Mouse (Mus musculus) CH12.LX (cell line): ENCODE measurements around the gene Slc9a9. TPM values are rescaled to one million over a fixed set of nuclear protein-coding genes. Genes with fewer than 3 reads are reported as not detected.

Experiments
- DNase-seq: peaks from one replicate; pipeline ENCODE4 v3.0.0-alpha.2; 2013; ENCODE audit errors: extremely low read depth
- H3K27ac ChIP-seq: 2 replicates; pipeline ENCODE4 v1.5.1; 2012; ENCODE audit warnings: low read depth, mild to moderate bottlenecking, control low read depth, moderate library complexity; ENCODE audit not compliant: insufficient read depth
- H3K27me3 ChIP-seq: replicated peaks from 2 replicates; pipeline ENCODE3; 2012; ENCODE audit warnings: inconsistent platforms
- H3K36me3 ChIP-seq, 2 experiments: replicated peaks in 1 of 2; 2 replicates each; pipeline versions ENCODE3 to v1.6.1; 2012; ENCODE audit warnings: inconsistent platforms in 1 of 2, low read length in 1 of 2, mild to moderate bottlenecking in 1 of 2, mixed read lengths in 1 of 2, moderate library complexity in 1 of 2; ENCODE audit not compliant: control insufficient read depth in 1 of 2, insufficient read depth in 1 of 2
- H3K4me1 ChIP-seq, 2 experiments: 2 replicates each; pipeline ENCODE4 v1.6.1; 2012; ENCODE audit warnings: inconsistent platforms in 1 of 2, moderate library complexity in 1 of 2; ENCODE audit not compliant: insufficient read depth in 2 of 2, control insufficient read depth in 1 of 2
- H3K4me2 ChIP-seq: 2 replicates; pipeline ENCODE4 v1.6.1; 2012; ENCODE audit warnings: low read depth, mild to moderate bottlenecking, control low read depth; ENCODE audit not compliant: poor library complexity, insufficient read depth, severe bottlenecking
- H3K4me3 ChIP-seq, 3 experiments: fragments of 150-350 bp in 1 of 3; sonication (generic) in 1 of 3; replicated peaks in 1 of 3; 2 replicates each; pipeline versions ENCODE3 to v1.5.1; 2011 to 2012; ENCODE audit warnings: low read depth in 2 of 3, low read length in 2 of 3, mild to moderate bottlenecking in 2 of 3, moderate library complexity in 2 of 3, control low read depth in 1 of 3, improper control_type of control experiment in 1 of 3, inconsistent platforms in 1 of 3, mixed read lengths in 1 of 3; ENCODE audit not compliant: poor library complexity in 1 of 3
- H3K79me2 ChIP-seq: replicated peaks from 2 replicates; pipeline ENCODE4 v1.6.1; 2012; ENCODE audit warnings: mild to moderate bottlenecking, moderate library complexity; ENCODE audit not compliant: control insufficient read depth, poor library complexity, insufficient read depth, severe bottlenecking; ENCODE audit errors: extremely low read depth
- H3K9ac ChIP-seq: 2 replicates; pipeline ENCODE4 v1.6.1; 2012; ENCODE audit warnings: low read depth, mild to moderate bottlenecking, control low read depth, moderate library complexity; ENCODE audit not compliant: insufficient read depth
- H3K9me3 ChIP-seq: replicated peaks from 2 replicates; pipeline ENCODE3; 2012; ENCODE audit warnings: low read length, inconsistent platforms, mixed read lengths
- BHLHE40 ChIP-seq: IDR thresholded peaks from 2 replicates; pipeline ENCODE4 v1.6.1; 2011; ENCODE audit warnings: mild to moderate bottlenecking, low read depth, low read length, improper control_type of control experiment
- CHD2 ChIP-seq: IDR thresholded peaks from 2 replicates; pipeline ENCODE4 v1.6.1; 2011; ENCODE audit warnings: low read length, improper control_type of control experiment
- E2F4 ChIP-seq: IDR thresholded peaks from 2 replicates; pipeline ENCODE4 v1.6.1; 2011; ENCODE audit warnings: low read depth, low read length, improper control_type of control experiment; ENCODE audit not compliant: insufficient replicate concordance
- ELF1 ChIP-seq: IDR thresholded peaks from 2 replicates; pipeline ENCODE4 v1.6.1; 2014; ENCODE audit warnings: low read depth, mild to moderate bottlenecking, inconsistent platforms, low read length, improper control_type of control experiment
- EP300 ChIP-seq: IDR thresholded peaks from 2 replicates; pipeline ENCODE4 v1.6.1; 2011; ENCODE audit warnings: low read length, improper control_type of control experiment
- ETS1 ChIP-seq: conservative IDR thresholded peaks from 2 replicates; pipeline ENCODE4 v1.6.1; 2012; ENCODE audit warnings: low read depth, mild to moderate bottlenecking, inconsistent platforms, low read length, improper control_type of control experiment, moderate library complexity
- GABPA ChIP-seq: IDR thresholded peaks from 2 replicates; pipeline ENCODE4 v1.6.1; 2012; ENCODE audit warnings: low read depth, low read length, improper control_type of control experiment, inconsistent platforms; ENCODE audit not compliant: insufficient replicate concordance
- HCFC1 ChIP-seq: IDR thresholded peaks from 2 replicates; pipeline ENCODE4 v1.6.1; 2012; ENCODE audit warnings: low read depth, mild to moderate bottlenecking, inconsistent platforms, low read length, improper control_type of control experiment
- JUN ChIP-seq: IDR thresholded peaks from 2 replicates; pipeline ENCODE4 v1.6.1; 2011; ENCODE audit warnings: low read depth, mild to moderate bottlenecking, low read length, improper control_type of control experiment, moderate library complexity; ENCODE audit not compliant: insufficient read depth
- JUND ChIP-seq: conservative IDR thresholded peaks from 2 replicates; pipeline ENCODE4 v1.6.1; 2011; ENCODE audit warnings: low read depth, low read length, improper control_type of control experiment
- MAFK ChIP-seq: IDR thresholded peaks from 2 replicates; pipeline ENCODE4 v1.6.1; 2011; ENCODE audit warnings: low read length, improper control_type of control experiment; ENCODE audit not compliant: insufficient replicate concordance
- MXI1 ChIP-seq: IDR thresholded peaks from 2 replicates; pipeline ENCODE4 v1.6.1; 2011; ENCODE audit warnings: mild to moderate bottlenecking, low read depth, low read length, improper control_type of control experiment
- MYC ChIP-seq: IDR thresholded peaks from 2 replicates; pipeline ENCODE4 v1.6.1; 2011; ENCODE audit warnings: low read depth, mild to moderate bottlenecking, improper control_type of control experiment, low read length
- PAX5 ChIP-seq: IDR thresholded peaks from 2 replicates; pipeline ENCODE4 v1.6.1; 2012; ENCODE audit warnings: low read length, inconsistent platforms, mixed read lengths
- POLR2AphosphoS2 ChIP-seq: IDR thresholded peaks from 2 replicates; pipeline ENCODE4 v1.6.1; 2011; ENCODE audit warnings: low read depth, low read length, improper control_type of control experiment
- RCOR1 ChIP-seq: conservative IDR thresholded peaks from 2 replicates; pipeline ENCODE4 v1.6.1; 2012; ENCODE audit warnings: low read depth, mild to moderate bottlenecking, inconsistent platforms, low read length, improper control_type of control experiment
- TBP ChIP-seq: conservative IDR thresholded peaks from 2 replicates; pipeline ENCODE4 v1.6.1; 2011; ENCODE audit warnings: low read depth, low read length, improper control_type of control experiment
- ZKSCAN1 ChIP-seq: IDR thresholded peaks from 2 replicates; pipeline ENCODE4 v1.6.1; 2012; ENCODE audit warnings: low read depth, inconsistent platforms, low read length, improper control_type of control experiment, borderline replicate concordance
- ZMIZ1 ChIP-seq: IDR thresholded peaks from 2 replicates; pipeline ENCODE4 v1.6.1; 2012; ENCODE audit warnings: low read depth, mild to moderate bottlenecking, inconsistent platforms, low read length, improper control_type of control experiment
- dilution Hi-C: fragments of 300-500 bp; cut with MboI; formaldehyde crosslinking; loops from 2 replicates; pipeline ENCODE4 v1.14.3; 2020; ENCODE audit warnings: low sequenced_read_pairs; ENCODE audit not compliant: extremely low pct_unique_long_range_greater_than_20kb, extremely low pct_ligation_motif_present
- in situ Hi-C: fragments of 300-500 bp; cut with MboI; formaldehyde crosslinking; loops from 3 replicates; pipeline ENCODE4 v1.14.3; 2019; ENCODE audit warnings: low sequenced_read_pairs, low pct_ligation_motif_present, low pct_unique_long_range_greater_than_20kb, mixed read lengths
- polyA plus RNA-seq: library from polyadenylated mRNA; unstranded; fragments of >175 nt; gene quantifications from 2 replicates; pipeline ENCODE4 v1.2.1, GENCODE M21; 2012; ENCODE audit warnings: low read depth; ENCODE audit not compliant: insufficient read length
- total RNA-seq, 2 experiments: library from RNA; depleted of rRNA; stranded (reverse); fragments of 300-350 nt in 1 of 2; fragments of >200 nt in 1 of 2; gene quantifications; 2 replicates each; pipeline ENCODE4 v1.2.3; 2012 to 2014

The Slc9a9 gene
- total and polyA plus RNA-seq, 3 experiments = not detected

- Histone ChIP-seq H3K27ac (no peak overlapping the region), H3K27me3 (no peaks in the 10 kb centered on the region), H3K36me3 (no peaks in the 10 kb centered on the region), H3K9me3 (peaks cover 5% of the 10 kb centered on the region), H3K4me3 (no peak overlapping the region), H3K4me1 (no peaks in the 10 kb centered on the region), H3K79me2 (no peaks in the 10 kb centered on the region), H3K4me2 (no peak overlapping the region), H3K9ac (no peak overlapping the region)
- TF ChIP-seq MXI1 = no peak
- TF ChIP-seq MYC = no peak
- TF ChIP-seq CHD2 = no peak
- TF ChIP-seq BHLHE40 = no peak
- TF ChIP-seq JUND = no peak
- TF ChIP-seq ZMIZ1 = no peak
- no peak for DNase-seq
- in situ Hi-C loops (no loop called here), dilution Hi-C loops (no loop called here)
Measured at GRCm38 (mm10) chr9:95255844-95256243, 586.1 kb downstream of the Slc9a9 start.

- H3K36me3 ChIP-seq = no peaks in the 10 kb centered on the region
- H3K4me3 ChIP-seq = no peak overlapping the region
- no peaks in the 10 kb centered on the region for H3K4me1 ChIP-seq
- no peak for DNase-seq
- H3K27me3 ChIP-seq = no peaks in the 10 kb centered on the region
- no peak overlapping the region for H3K4me2 ChIP-seq
- H3K9ac ChIP-seq = no peak overlapping the region
- H3K27ac ChIP-seq = no peak overlapping the region
- H3K79me2 ChIP-seq = no peaks in the 10 kb centered on the region
- dilution Hi-C loops (no loop called here), in situ Hi-C loops (no loop called here)
- TF ChIP-seq E2F4 = no peak
- no peak for TF ChIP-seq ETS1
- no peak for TF ChIP-seq PAX5
- TF ChIP-seq HCFC1 = no peak
- TF ChIP-seq RCOR1 = no peak
- no peak for TF ChIP-seq GABPA
- peaks cover 5% of the 10 kb centered on the region for H3K9me3 ChIP-seq
Measured at GRCm38 (mm10) chr9:95256680-95257316, 587.1 kb downstream of the Slc9a9 start.

- Histone ChIP-seq H3K4me2 (no peak overlapping the region), H3K27me3 (no peaks in the 10 kb centered on the region), H3K36me3 (no peaks in the 10 kb centered on the region), H3K9me3 (peaks cover 4% of the 10 kb centered on the region), H3K9ac (no peak overlapping the region), H3K79me2 (no peaks in the 10 kb centered on the region), H3K4me3 (no peak overlapping the region), H3K27ac (no peak overlapping the region), H3K4me1 (no peaks in the 10 kb centered on the region)
- in situ Hi-C loops (no loop called here), dilution Hi-C loops (no loop called here)
- TF ChIP-seq GABPA = no peak
- TF ChIP-seq MXI1 = no peak
- no peak for TF ChIP-seq JUND
- TF ChIP-seq RCOR1 = no peak
- TF ChIP-seq CHD2 = no peak
- TF ChIP-seq JUN = no peak
- no peak for TF ChIP-seq ELF1
- TF ChIP-seq PAX5 = no peak
- no peak for TF ChIP-seq BHLHE40
- TF ChIP-seq MAFK = no peak
- TF ChIP-seq ZKSCAN1 = no peak
- no peak for TF ChIP-seq TBP
- no peak for TF ChIP-seq HCFC1
- no peak for TF ChIP-seq POLR2AphosphoS2
- no peak for TF ChIP-seq EP300
- no peak for DNase-seq
Measured at GRCm38 (mm10) chr9:95262851-95263250, 593.1 kb downstream of the Slc9a9 start.
